Mouse (Mus musculus): ENCODE measurements around the gene Gtf3c2.

Gene Gtf3c2

GRCm38 (mm10) chr5:31138968-31139425 lies 40.9 kb downstream of the Gtf3c2 start:
- DNase-seq (ENCODE audit: low read depth), result no peak

- no peak for DNase-seq (ENCODE audit: low read depth)
Observed at GRCm38 (mm10) chr5:31138241-31138967, 41.5 kb downstream of the Gtf3c2 start, which contains the start of gene Ucn. TSS of gene Ucn (minus strand) at chr5:31138829.

DNA sequence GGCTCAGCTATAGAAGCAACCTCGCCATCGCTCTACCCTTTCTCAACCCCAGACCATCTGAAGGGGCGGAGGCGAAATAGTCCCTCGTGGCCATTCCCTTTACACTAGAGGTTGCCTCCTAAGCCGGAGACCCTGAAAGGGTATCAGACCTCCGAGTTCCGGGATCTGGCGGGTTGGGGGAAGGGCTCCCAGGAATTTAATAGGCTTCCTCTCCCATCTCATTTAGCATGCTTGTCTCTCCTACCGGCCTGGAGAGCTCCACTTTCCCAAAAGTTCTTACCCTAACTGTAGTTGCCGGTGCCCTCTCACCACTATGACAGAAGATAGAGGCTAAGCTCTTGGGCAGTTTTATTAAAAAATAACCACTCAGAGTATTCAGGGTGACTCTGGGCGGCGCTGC lies 42.3 kb downstream of the Gtf3c2 start:
- DNase-seq (ENCODE audit: low read depth), result no peak

DNA sequence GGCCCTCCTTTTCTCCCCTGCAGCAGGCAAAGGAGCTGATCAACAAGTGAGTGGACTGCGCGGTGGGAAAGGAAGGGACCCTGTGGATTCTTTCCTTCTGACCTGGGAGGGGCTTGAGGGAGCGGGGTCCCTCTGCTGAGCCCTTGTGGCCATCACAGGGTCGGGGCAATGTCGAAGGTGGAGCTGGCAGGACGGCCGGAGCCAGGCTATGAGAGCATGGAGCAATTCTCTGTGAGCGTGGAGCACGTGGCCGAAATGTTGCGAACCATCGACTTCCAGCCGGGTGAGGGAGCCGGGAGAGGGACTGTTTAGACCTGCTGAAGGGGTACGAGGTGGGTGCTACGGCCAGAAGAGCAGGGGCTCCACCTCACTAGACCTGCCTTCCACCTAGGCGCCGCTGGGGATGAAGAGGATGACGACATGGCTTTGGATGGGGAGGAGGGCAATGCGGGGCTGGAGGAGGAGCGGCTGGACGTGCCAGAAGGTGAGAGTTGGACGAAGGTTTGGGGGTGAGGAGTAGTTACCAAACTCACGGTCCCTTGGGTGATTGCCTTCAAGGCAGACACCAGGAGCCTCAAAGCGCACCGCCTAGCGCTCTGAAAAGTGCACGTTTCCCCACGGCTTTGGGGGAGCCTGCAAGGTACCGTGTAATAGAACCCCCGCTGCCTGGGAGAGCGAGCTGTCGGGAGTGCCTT lies 43.1 kb downstream of the Gtf3c2 start:
- no peak for DNase-seq (ENCODE audit: low read depth)

GRCm38 (mm10) chr5:31126050-31126449 lies 53.9 kb downstream of the Gtf3c2 start:
- peak; percentile 37 for DNase-seq (ENCODE audit: low read depth)

DNA sequence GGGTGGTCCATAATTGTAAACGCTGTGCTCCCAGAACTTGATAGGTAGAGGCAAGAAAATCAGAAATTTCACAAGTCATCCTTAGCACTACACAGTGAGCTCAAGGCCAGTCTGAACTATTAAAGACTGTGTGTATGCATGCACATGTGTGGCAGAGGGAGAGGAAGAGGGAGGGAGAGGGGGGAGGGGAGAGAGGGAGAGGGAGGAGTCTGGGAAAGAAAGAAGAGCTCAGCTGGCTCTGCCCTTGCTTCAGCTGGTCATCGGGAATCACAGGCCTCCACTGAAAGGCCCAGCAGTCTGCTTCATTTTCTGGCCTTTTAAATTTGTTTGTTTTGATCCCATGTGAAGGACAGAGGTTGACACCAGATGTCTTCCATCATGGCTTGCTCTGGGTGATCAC lies 56.5 kb downstream of the Gtf3c2 start:
- no peak for DNase-seq (ENCODE audit: low read depth)

DNA sequence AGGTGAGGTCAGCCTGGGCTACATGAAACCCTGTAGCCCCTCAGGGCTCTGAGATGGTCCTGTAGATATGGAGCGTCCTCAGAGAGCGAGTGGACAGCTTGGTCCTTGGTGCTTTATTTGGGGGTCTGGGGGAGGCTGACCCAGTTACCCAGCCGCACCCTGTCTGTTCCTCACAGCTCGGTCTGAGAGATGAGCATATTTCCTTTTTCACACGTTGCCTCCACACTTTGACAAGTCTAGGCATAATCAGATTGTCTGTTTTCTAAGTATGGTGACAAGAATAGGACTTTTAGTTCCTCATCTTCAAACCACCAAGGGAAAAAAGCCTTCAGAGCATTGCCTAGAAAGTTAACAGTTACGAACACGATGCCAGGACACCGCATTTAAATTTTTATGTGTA lies 58.8 kb downstream of the Gtf3c2 start:
- no peak for DNase-seq (ENCODE audit: low read depth)

GRCm38 (mm10) chr5:31116912-31117311 lies 63.0 kb downstream of the Gtf3c2 start:
- DNase-seq (ENCODE audit: low read depth), result no peak

GRCm38 (mm10) chr5:31116354-31116753 lies 63.6 kb downstream of the Gtf3c2 start, which contains the start of gene Trim54:
TSS of gene Trim54 (plus strand) at chr5:31116712.
- DNase-seq (ENCODE audit: low read depth), result no peak

GRCm38 (mm10) chr5:31110781-31111180 lies 69.2 kb downstream of the Gtf3c2 start:
- peak; percentile 46 for DNase-seq (ENCODE audit: low read depth)

- DNase-seq (ENCODE audit: low read depth), result no peak
Observed at GRCm38 (mm10) chr5:31108000-31108490, 71.9 kb downstream of the Gtf3c2 start, which contains the start of gene Slc30a3. TSS of gene Slc30a3 (minus strand) at chr5:31108237.
